Mouse (Mus musculus) kidney, embryonic 15.5 days (tissue): ENCODE measurements around the gene Atmin. TPM values are rescaled to one million over a fixed set of nuclear protein-coding genes. Genes with fewer than 3 reads are reported as not detected.

Source experiments
- ATAC-seq: fragments of 200-750 bp; cut with Nextera tagmentation; replicated peaks from 2 replicates; pipeline ENCODE4 v1.8.0; 2017; ENCODE audit warnings: moderate TSS enrichment; ENCODE audit not compliant: low FRiP score
- H3K27ac ChIP-seq: fragments of 300-500 bp; sonication (generic); 2 replicates; pipeline ENCODE4 v1.5.1; 2015; ENCODE audit warnings: mild to moderate bottlenecking, inconsistent platforms
- H3K27me3 ChIP-seq: fragments of 300-500 bp; sonication (generic); 2 replicates; pipeline ENCODE4 v1.6.1; 2015; ENCODE audit warnings: inconsistent platforms
- H3K36me3 ChIP-seq: fragments of 300-500 bp; sonication (generic); 2 replicates; pipeline ENCODE4 v1.6.1; 2015; ENCODE audit warnings: inconsistent platforms
- H3K4me1 ChIP-seq: fragments of 300-500 bp; sonication (generic); 2 replicates; pipeline ENCODE4 v1.6.1; 2015; ENCODE audit warnings: inconsistent platforms
- H3K4me2 ChIP-seq: fragments of 300-500 bp; sonication (generic); 2 replicates; pipeline ENCODE4 v1.6.1; 2015; ENCODE audit warnings: moderate library complexity, mild to moderate bottlenecking, inconsistent platforms
- H3K4me3 ChIP-seq: fragments of 300-500 bp; sonication (generic); replicated peaks from 2 replicates; pipeline ENCODE4 v1.5.1; 2015; ENCODE audit warnings: mild to moderate bottlenecking, inconsistent platforms
- H3K9ac ChIP-seq: fragments of 300-500 bp; sonication (generic); 2 replicates; pipeline ENCODE4 v1.6.1; 2015; ENCODE audit warnings: mild to moderate bottlenecking, inconsistent platforms
- H3K9me3 ChIP-seq: fragments of 300-500 bp; sonication (generic); replicated peaks from 2 replicates; pipeline ENCODE4 v1.6.1; 2016; ENCODE audit warnings: inconsistent platforms
- WGBS: fragments of 180-500 bp; shearing (Covaris S2); methylation state at CpG from one replicate; pipeline ENCODE4 v1.1.7; 2015; ENCODE audit warnings: mixed read lengths; 5-methylcytosine and 5-hydroxymethylcytosine counted together
- polyA plus RNA-seq: library from polyadenylated mRNA; unstranded; fragments of >200 nt; fragmentation: Nextera tagmentation; extraction: Ambion mirVana; gene quantifications from 2 replicates; pipeline ENCODE4 v1.2.1, GENCODE M21; 2015

Atmin gene
- polyA plus RNA-seq, 1 experiment from 2014 or later = 12.3 TPM

- Histone ChIP-seq H3K27ac (no peak overlapping the region), H3K36me3 (peaks cover 46% of the 10 kb centered on the region)
- WGBS = 89% methylated on average over 8 of the region's 8 CpGs
Observed at GRCm38 (mm10) chr8:116952428-116952827, 9.2 kb downstream of the Atmin start.

DNA sequence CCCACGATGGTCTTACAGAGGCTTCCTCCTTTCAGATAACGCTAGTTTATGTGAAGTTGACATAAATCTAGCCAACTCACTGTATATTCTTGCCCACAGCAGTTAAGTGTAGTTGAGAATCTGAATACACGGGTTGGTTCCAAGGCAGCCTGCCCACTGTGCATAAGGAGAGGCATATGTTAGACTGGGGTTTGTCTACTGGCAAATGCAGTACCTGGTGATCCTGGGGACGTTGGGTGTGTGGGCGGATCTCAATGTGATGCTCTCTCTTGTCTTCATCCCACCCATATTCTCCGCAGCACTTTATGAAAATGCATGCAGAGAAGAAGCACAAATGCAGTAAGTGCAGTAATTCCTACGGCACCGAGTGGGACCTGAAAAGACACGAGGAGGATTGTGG is 11.2 kb downstream of the Atmin start:
- Histone ChIP-seq H3K9me3 (no peaks in the 10 kb centered on the region), H3K27ac (no peak overlapping the region), H3K27me3 (no peaks in the 10 kb centered on the region), H3K4me3 (no peak overlapping the region), H3K4me2 (no peak overlapping the region), H3K9ac (no peak overlapping the region), H3K4me1 (peaks cover 7% of the 10 kb centered on the region), H3K36me3 (peaks cover 59% of the 10 kb centered on the region)
- ATAC-seq = no peak
- 95% methylated on average over 9 of the region's 9 CpGs for WGBS

More at GRCm38 (mm10) chr8:116952428-116952827, 9.2 kb downstream of the Atmin start:
- no peaks in the 10 kb centered on the region for H3K9me3 ChIP-seq
- peaks cover 7% of the 10 kb centered on the region for H3K4me1 ChIP-seq
- no peak overlapping the region for H3K4me3 ChIP-seq
- ATAC-seq = no peak
- no peaks in the 10 kb centered on the region for H3K27me3 ChIP-seq
- no peak overlapping the region for H3K4me2 ChIP-seq
- H3K9ac ChIP-seq = no peak overlapping the region

DNA sequence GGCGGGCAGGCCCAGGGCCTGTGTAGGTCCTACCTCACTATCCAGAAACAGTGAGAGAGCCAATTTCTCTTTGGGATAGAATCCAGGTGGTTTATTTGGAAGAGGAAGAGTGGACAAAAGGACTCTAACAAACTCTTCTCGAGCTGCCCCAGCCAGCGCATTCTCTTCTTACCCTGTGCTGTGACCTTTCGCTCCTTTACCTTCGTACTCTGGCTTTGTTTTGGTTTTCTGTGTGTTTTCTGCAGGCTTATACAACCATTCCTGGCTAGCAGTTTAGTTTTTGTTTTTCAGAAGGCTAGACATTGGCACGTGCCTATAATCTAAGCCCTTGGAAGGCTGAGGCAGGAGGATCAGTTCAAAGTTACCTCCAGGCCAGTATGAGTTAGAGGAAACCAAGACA is 26.3 kb downstream of the Atmin start:
- Histone ChIP-seq H3K4me1 (no peaks in the 10 kb centered on the region), H3K9ac (no peak overlapping the region), H3K4me3 (no peak overlapping the region), H3K36me3 (no peaks in the 10 kb centered on the region), H3K27ac (no peak overlapping the region), H3K4me2 (no peak overlapping the region), H3K27me3 (no peaks in the 10 kb centered on the region), H3K9me3 (no peaks in the 10 kb centered on the region)
- WGBS = 83% methylated on average over 6 of the region's 6 CpGs
- no peak for ATAC-seq

DNA sequence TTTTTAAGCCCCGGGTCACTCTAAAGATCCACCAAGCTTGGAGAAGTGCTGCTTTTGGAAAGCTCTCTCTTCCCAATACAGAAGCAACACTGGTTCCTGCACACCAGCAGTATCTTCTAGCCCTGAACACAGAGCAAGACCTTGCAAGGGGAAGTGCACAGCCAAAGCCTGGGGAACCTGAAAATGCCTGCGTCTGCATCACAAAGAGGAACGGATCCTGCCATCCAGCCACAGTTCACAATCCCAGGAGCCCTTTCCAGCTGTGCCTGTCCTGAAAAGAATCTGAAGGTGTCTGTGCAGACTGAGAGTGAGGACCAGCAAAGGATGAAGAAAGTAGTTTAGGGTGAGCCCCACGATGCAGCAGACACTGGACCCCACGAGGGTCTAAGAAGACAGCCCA is 31.9 kb downstream of the Atmin start:
- Histone ChIP-seq H3K27ac (no peak overlapping the region; the same call in 1 of the 2 replicates), H3K27me3 (no peaks in the 10 kb centered on the region), H3K4me1 (peaks cover 26% of the 10 kb centered on the region), H3K36me3 (no peaks in the 10 kb centered on the region), H3K9ac (no peak overlapping the region), H3K9me3 (no peaks in the 10 kb centered on the region), H3K4me2 (no peak overlapping the region), H3K4me3 (no peak overlapping the region)
- ATAC-seq = no peak
- WGBS = 36% methylated on average over 5 of the region's 5 CpGs

DNA sequence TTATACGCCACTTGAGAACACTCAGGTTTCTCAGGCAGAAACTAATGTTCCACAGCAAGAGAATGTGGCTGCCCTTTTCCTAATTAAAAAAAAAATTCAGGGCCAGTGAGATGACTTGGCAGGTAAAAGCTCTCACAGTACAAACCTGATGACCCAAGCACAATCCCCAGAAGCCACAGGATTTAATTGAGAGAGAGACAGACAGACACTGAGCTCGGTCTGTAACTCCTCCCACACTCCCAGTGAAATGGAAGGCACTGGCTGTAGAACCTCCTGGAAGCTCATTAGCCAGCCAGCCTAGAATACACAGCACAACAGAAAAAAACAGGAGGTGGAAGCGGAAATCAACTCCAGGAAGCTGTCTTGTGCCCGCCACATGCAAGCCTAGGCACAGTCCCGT is 32.4 kb downstream of the Atmin start:
- H3K27me3 ChIP-seq = no peaks in the 10 kb centered on the region
- WGBS = 50% methylated on average over 5 of the region's 5 CpGs
- H3K4me3 ChIP-seq = no peak overlapping the region
- ATAC-seq = no peak
- H3K9me3 ChIP-seq = no peaks in the 10 kb centered on the region
- H3K36me3 ChIP-seq = no peaks in the 10 kb centered on the region
- H3K27ac ChIP-seq = no peak overlapping the region; the same call in 1 of the 2 replicates
- peaks cover 27% of the 10 kb centered on the region for H3K4me1 ChIP-seq
- no peak overlapping the region for H3K9ac ChIP-seq
- no peak overlapping the region for H3K4me2 ChIP-seq

DNA sequence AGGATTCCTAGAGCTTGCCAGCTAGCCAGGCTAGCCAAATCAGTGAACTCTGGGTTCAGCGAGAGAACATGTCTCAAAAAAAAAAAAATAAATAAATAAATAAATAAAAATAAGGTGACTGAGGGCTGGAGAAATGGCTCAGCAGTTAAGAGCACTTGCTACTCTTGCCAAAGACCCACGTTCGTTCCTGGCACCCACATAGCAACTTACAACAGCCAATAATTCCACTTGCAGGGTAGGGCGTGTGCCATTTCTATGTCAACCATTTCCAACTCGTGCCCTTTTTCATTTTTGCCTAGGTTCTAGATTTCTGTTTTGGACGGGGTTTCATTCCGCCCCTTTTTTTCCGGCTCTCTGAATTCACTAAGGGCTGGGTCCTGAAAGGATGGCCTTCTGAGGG is 34.9 kb downstream of the Atmin start:
- no peaks in the 10 kb centered on the region for H3K27me3 ChIP-seq
- peak overlapping the region; percentile 79 for H3K4me3 ChIP-seq
- 35% methylated on average over 8 of the region's 8 CpGs for WGBS
- H3K4me1 ChIP-seq = peaks cover 27% of the 10 kb centered on the region
- ATAC-seq = no peak
- peak overlapping the region; percentile 88 for H3K4me2 ChIP-seq
- no peak overlapping the region; the same call in 1 of the 2 replicates for H3K27ac ChIP-seq
- peaks cover 20% of the 10 kb centered on the region for H3K36me3 ChIP-seq
- no peaks in the 10 kb centered on the region for H3K9me3 ChIP-seq
- H3K9ac ChIP-seq = peak overlapping the region; percentile 47

DNA sequence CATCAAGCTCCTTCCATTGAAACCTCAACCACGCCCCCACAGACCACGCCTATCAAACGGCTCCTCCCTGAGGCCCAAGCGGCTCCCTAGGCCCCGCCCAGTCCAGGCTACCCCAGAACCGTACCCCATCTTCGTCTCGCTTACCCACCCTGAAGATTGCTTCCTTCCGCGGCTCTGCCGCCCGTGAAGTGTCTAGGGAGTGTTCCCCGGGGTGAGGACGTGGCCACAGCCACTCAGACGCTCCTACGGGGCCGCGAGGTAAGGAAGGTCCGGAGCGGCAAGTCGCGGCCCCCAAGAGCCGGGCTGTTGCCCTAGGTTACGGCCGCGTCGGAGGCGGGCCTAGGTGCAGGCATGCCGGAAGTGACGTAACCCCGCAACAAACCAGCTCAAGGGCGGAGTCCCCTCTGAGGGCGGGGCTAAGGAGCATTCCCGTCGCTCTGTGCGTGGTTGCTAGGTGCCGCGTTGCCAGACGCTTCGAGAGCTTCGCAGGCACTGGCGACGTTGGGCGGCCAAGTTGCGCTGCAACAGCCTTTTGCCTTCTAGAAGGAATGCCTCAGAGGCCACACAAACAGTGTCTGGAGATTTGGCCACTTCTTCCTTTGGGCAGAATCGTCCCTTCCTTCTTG is 35.6 kb downstream of the Atmin start, which contains the start of gene 1700030J22Rik:
Gene 1700030J22Rik, minus strand, starts transcription at position 329 of the 626 bp plus-strand sequence.
- Histone ChIP-seq H3K4me3 (peak within 1 kb of the TSS; percentile 79), H3K4me2 (peak within 1 kb of the TSS; percentile 88), H3K27ac (peak within 1 kb of the TSS; percentile 65; the same call in 1 of the 2 replicates), H3K36me3 (peaks cover 27% of the 10 kb centered on the region), H3K9me3 (no peaks in the 10 kb centered on the region), H3K27me3 (no peaks in the 10 kb centered on the region), H3K9ac (peak within 1 kb of the TSS; percentile 47), H3K4me1 (peaks cover 27% of the 10 kb centered on the region)
- peak; percentile 98 for ATAC-seq
- under 1% methylated on average over 46 of the region's 46 CpGs for WGBS

DNA sequence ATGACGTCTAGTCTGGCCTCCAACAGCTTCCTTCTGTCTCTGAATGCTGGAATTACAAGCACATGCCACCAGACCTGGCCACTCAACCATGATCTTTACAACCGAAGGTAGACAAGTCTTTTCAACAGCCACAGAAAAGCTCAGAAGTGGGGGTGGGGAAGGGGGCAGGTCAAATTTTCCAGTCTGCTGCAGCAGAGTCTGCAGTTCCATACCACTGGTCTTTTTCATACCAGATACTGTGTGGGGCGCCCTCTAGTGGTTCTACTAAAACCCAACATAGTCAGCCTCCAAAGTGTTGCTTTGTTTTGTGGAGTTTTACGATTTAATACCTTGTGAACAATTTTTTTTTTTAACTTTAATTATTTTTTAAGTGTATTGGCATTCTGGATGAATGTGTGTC is 36.9 kb downstream of the Atmin start:
- WGBS = 13% methylated on average over 4 of the region's 4 CpGs

GRCm38 (mm10) chr8:116989842-116990241 is 46.6 kb downstream of the Atmin start:
- Histone ChIP-seq H3K9me3 (no peaks in the 10 kb centered on the region), H3K36me3 (peaks cover 48% of the 10 kb centered on the region), H3K9ac (no peak overlapping the region), H3K4me1 (peaks cover 22% of the 10 kb centered on the region), H3K4me3 (no peak overlapping the region), H3K4me2 (no peak overlapping the region), H3K27me3 (no peaks in the 10 kb centered on the region), H3K27ac (no peak overlapping the region)
- ATAC-seq = no peak
- 96% methylated on average over 3 of the region's 3 CpGs for WGBS

More for the DNA sequence above, 36.9 kb downstream of the Atmin start:
- Histone ChIP-seq H3K9ac (no peak overlapping the region), H3K4me1 (peaks cover 25% of the 10 kb centered on the region), H3K27me3 (no peaks in the 10 kb centered on the region), H3K36me3 (peaks cover 39% of the 10 kb centered on the region), H3K4me2 (0 out of 2 replicates have a peak overlapping the region, but pooled peaks have one; percentile 31), H3K27ac (no peak overlapping the region), H3K4me3 (no peak overlapping the region), H3K9me3 (no peaks in the 10 kb centered on the region)
- no peak for ATAC-seq

DNA sequence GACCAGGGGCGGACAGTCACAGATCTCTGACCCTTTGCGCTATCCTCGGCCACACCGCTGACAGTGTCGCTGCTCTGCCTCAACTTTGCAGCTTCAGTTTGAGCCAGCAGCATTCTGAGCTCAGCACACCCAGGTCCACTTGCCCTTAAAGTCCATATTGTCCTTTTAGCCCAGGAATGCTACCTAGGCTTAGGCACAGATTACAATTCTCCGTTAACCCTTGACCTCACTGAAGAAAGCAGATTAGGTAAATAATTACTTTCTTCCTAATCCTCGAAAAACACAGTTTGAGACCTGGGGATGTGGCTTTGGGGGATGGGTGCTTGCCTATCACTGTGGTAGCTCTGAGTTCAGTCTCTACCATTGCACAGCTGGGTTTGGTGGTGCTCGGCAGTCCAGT is 48.0 kb downstream of the Atmin start:
- H3K9ac ChIP-seq = no peak overlapping the region
- peaks cover 34% of the 10 kb centered on the region for H3K36me3 ChIP-seq
- H3K4me2 ChIP-seq = peak overlapping the region; percentile 93
- 88% methylated on average over 8 of the region's 8 CpGs for WGBS
- 0 out of 2 replicates have a peak overlapping the region, but pooled peaks have one; percentile 85 for H3K4me3 ChIP-seq
- H3K4me1 ChIP-seq = peaks cover 22% of the 10 kb centered on the region
- no peaks in the 10 kb centered on the region for H3K9me3 ChIP-seq
- no peak for ATAC-seq
- H3K27me3 ChIP-seq = no peaks in the 10 kb centered on the region
- no peak overlapping the region for H3K27ac ChIP-seq

DNA sequence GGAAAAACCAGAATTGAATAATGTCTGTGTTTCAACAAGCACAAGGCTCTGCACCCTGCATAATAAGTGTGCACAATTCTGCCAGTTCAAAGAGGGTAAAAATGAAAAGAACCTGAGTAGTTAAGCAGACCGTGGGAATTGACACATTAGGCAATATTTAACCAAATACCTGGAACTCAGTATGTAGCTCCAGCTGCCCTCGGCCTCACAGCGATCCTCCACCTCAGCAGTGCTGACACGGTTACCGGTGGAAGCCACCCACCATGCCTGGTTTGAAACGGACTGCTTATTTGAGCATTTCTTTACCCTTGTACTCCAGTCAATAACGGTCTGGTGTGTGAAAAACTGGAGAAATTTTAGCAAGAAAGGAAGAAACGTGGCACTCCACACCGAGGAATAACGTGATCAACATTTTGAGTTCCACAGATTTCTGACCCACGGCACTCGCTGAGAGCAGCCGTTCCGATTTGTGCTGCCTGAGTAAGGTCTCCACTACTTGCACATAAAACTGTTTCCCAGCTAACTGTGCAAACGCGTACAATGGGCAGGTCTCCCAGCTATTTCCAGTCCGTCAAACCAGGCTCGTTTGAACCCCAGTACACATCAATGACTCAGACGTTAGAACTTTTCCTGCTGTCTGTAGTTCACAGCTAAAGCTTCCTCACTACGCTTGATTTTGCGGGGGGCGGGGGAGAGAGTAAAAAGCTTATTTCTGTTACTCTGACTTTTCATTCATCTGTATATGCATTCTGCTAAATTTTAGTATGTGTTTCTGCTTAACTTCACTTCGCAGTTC is 49.2 kb downstream of the Atmin start:
- Histone ChIP-seq H3K4me3 (peak overlapping the region; percentile 85), H3K9me3 (no peaks in the 10 kb centered on the region), H3K36me3 (peaks cover 23% of the 10 kb centered on the region), H3K4me2 (peak overlapping the region; percentile 93), H3K27me3 (no peaks in the 10 kb centered on the region), H3K9ac (peak overlapping the region; percentile 80), H3K4me1 (peaks cover 22% of the 10 kb centered on the region), H3K27ac (peak overlapping the region; percentile 86)
- ATAC-seq = no peak
- WGBS = 8% methylated on average over 23 of the region's 23 CpGs
